Mouse (Mus musculus): ENCODE data around the gene Gm17949.

- TF ChIP-seq CTCF (IDR thresholded peaks at IDR 0.05; ENCODE audit: low read depth) (no peak), EP300 (IDR thresholded peaks at IDR 0.05; ENCODE audit: low read depth) (no peak)
These were observed 9.7 kb downstream of the Gm17949 start for GRCm38 (mm10) chr17:57020960-57021359.

All from liver, embryonic 14.5 days (tissue).